Mouse (Mus musculus): Measurements from ENCODE around the gene Olfr1019. TPM values are rescaled to one million over a fixed set of nuclear protein-coding genes. Genes with fewer than 3 reads are reported as not detected.

The Olfr1019 gene
- polyA plus RNA-seq, 1 experiment from 2014 or later = not detected

DNA sequence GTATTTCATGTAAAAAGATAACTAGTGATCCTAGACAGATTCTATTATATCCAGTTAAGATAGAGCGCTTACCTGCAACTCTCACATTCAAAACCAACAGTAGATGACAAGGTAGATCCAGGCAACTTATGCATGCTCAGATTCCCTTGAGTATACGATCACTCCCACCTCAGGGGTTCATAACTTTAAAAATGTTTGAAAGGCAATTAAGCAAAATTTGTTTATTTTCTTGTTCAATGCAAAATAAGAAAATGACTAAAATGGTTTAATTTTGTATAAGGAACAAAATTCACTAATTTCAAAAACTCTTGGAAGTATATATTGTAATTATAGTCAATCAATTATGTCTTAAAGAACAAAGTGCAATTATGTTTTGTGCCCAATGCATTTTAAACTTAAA is 42.8 kb downstream of the Olfr1019 start, which contains the start of gene Olfr1016:
Olfr1016 (minus strand) TSS at position 101 of the 400 bp plus-strand sequence.
- WGBS (ENCODE audit: insufficient replicate concordance) = 82% methylated on average over 2 of the region's 2 CpGs

DNA sequence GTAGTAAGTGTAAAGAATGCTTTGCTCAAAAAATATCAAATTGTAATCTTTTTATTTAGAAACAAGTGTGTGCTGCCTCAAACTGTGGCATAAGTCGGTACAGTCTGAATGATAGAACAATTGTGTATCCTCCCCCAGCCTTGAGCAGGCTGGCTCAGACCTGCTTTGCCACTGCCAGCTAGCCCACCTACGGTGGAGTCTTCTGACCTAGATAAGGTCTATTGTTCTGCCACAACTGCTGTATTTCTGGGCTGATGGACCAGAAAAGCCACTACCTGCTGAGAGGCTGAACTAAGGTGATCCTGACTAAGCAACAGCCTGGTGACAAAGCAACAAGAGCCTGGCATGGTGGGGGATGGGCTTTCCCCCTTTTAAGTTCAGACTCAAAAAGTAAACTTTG is 53.0 kb downstream of the Olfr1019 start:
- Histone ChIP-seq H3K9ac (replicated peaks) (no peak overlapping the region), H3K36me3 (replicated peaks; ENCODE audit: insufficient read depth, low read length) (no peaks in the 10 kb centered on the region), H3K4me3 (ENCODE audit: low read depth, low read length) (no peak overlapping the region), H3K9me3 (ENCODE audit: low read length) (no peaks in the 10 kb centered on the region), H3K27me3 (ENCODE audit: insufficient read depth, low read length) (no peaks in the 10 kb centered on the region), H3K27ac (ENCODE audit: low read depth) (no peak overlapping the region), H3K4me1 (ENCODE audit: insufficient read depth) (no peaks in the 10 kb centered on the region), H3K4me2 (ENCODE audit: low read depth, low read length) (no peak overlapping the region)
- DNase-seq (no peak), ATAC-seq (no peak)
- WGBS (ENCODE audit: insufficient replicate concordance) = 53% methylated on average over 2 of the region's 2 CpGs
- TF ChIP-seq EP300 (IDR thresholded peaks at IDR 0.05; ENCODE audit: low read depth) = no peak
- TF ChIP-seq CTCF (IDR thresholded peaks at IDR 0.05; ENCODE audit: low read depth) = no peak

More for the DNA sequence above, 42.8 kb downstream of the Olfr1019 start, which contains the start of gene Olfr1016:
- ATAC-seq (no peak), DNase-seq (no peak)
- no peak within 1 kb of the TSS for H3K9ac ChIP-seq (replicated peaks)
- no peaks in the 10 kb centered on the region for H3K4me1 ChIP-seq (ENCODE audit: insufficient read depth)
- no peaks in the 10 kb centered on the region for H3K27me3 ChIP-seq (ENCODE audit: insufficient read depth, low read length)
- no peak within 1 kb of the TSS for H3K4me2 ChIP-seq (ENCODE audit: low read depth, low read length)
- no peaks in the 10 kb centered on the region for H3K9me3 ChIP-seq (ENCODE audit: low read length)
- no peak within 1 kb of the TSS for H3K27ac ChIP-seq (ENCODE audit: low read depth)
- H3K36me3 ChIP-seq (replicated peaks; ENCODE audit: insufficient read depth, low read length) = no peaks in the 10 kb centered on the region
- H3K4me3 ChIP-seq (ENCODE audit: low read depth, low read length) = no peak within 1 kb of the TSS
- TF ChIP-seq EP300 (IDR thresholded peaks at IDR 0.05; ENCODE audit: low read depth) = no peak
- TF ChIP-seq CTCF (IDR thresholded peaks at IDR 0.05; ENCODE audit: low read depth) = no peak

Other genes starting within 250 kb of the Olfr1019 start
- gene Olfr1000, start 233.6 kb downstream of the Olfr1019 start, polyA plus RNA-seq (2015; fragmentation: Nextera tagmentation; extraction: Ambion mirVana) = not detected in 2 replicates
- not detected in 2 replicates for gene Olfr1002, start 194.8 kb downstream of the Olfr1019 start, polyA plus RNA-seq (2015; fragmentation: Nextera tagmentation; extraction: Ambion mirVana)
- gene Olfr154, start 181.0 kb downstream of the Olfr1019 start, polyA plus RNA-seq (2015; fragmentation: Nextera tagmentation; extraction: Ambion mirVana) = not detected in 2 replicates
- gene Olfr1006, start 166.7 kb downstream of the Olfr1019 start, polyA plus RNA-seq (2015; fragmentation: Nextera tagmentation; extraction: Ambion mirVana) = not detected in 2 replicates
- not detected in 2 replicates for gene Olfr1008, start 156.1 kb downstream of the Olfr1019 start, polyA plus RNA-seq (2015; fragmentation: Nextera tagmentation; extraction: Ambion mirVana)
- gene Olfr1009, start 130.1 kb downstream of the Olfr1019 start, polyA plus RNA-seq (2015; fragmentation: Nextera tagmentation; extraction: Ambion mirVana) = not detected in 2 replicates
- gene Olfr1012, start 82.7 kb downstream of the Olfr1019 start, polyA plus RNA-seq (2015; fragmentation: Nextera tagmentation; extraction: Ambion mirVana) = not detected in 2 replicates
- gene Olfr1013, start 78.4 kb downstream of the Olfr1019 start, polyA plus RNA-seq (2015; fragmentation: Nextera tagmentation; extraction: Ambion mirVana) = not detected in 2 replicates
- gene Olfr1014, start 72.8 kb downstream of the Olfr1019 start, polyA plus RNA-seq (2015; fragmentation: Nextera tagmentation; extraction: Ambion mirVana) = not detected in 2 replicates
- gene Olfr1015, start 63.5 kb downstream of the Olfr1019 start, polyA plus RNA-seq (2015; fragmentation: Nextera tagmentation; extraction: Ambion mirVana) = not detected in 2 replicates
- gene Olfr1016, start 42.9 kb downstream of the Olfr1019 start, polyA plus RNA-seq (2015; fragmentation: Nextera tagmentation; extraction: Ambion mirVana) = not detected in 2 replicates
- gene Olfr1018, start 27.0 kb downstream of the Olfr1019 start, polyA plus RNA-seq (2015; fragmentation: Nextera tagmentation; extraction: Ambion mirVana) = not detected in 2 replicates
- not detected in 2 replicates for gene Olfr1020, start 1.5 kb upstream of the Olfr1019 start, polyA plus RNA-seq (2015; fragmentation: Nextera tagmentation; extraction: Ambion mirVana)
- gene Olfr1022, start 23.1 kb upstream of the Olfr1019 start, polyA plus RNA-seq (2015; fragmentation: Nextera tagmentation; extraction: Ambion mirVana) = not detected in 2 replicates
- not detected in 2 replicates for gene Olfr1023, start 40.2 kb upstream of the Olfr1019 start, polyA plus RNA-seq (2015; fragmentation: Nextera tagmentation; extraction: Ambion mirVana)
- gene Olfr1024, start 59.6 kb upstream of the Olfr1019 start, polyA plus RNA-seq (2015; fragmentation: Nextera tagmentation; extraction: Ambion mirVana) = not detected in 2 replicates
- gene Olfr1025-ps1, start 69.7 kb upstream of the Olfr1019 start, polyA plus RNA-seq (2015; fragmentation: Nextera tagmentation; extraction: Ambion mirVana) = not detected in 2 replicates
- not detected in 2 replicates for gene Olfr1026, start 76.1 kb upstream of the Olfr1019 start, polyA plus RNA-seq (2015; fragmentation: Nextera tagmentation; extraction: Ambion mirVana)
- not detected in 2 replicates for gene Olfr1028, start 105.0 kb upstream of the Olfr1019 start, polyA plus RNA-seq (2015; fragmentation: Nextera tagmentation; extraction: Ambion mirVana)
- gene Olfr1029, start 128.4 kb upstream of the Olfr1019 start, polyA plus RNA-seq (2015; fragmentation: Nextera tagmentation; extraction: Ambion mirVana) = not detected in 2 replicates
- gene Olfr1030, start 133.8 kb upstream of the Olfr1019 start, polyA plus RNA-seq (2015; fragmentation: Nextera tagmentation; extraction: Ambion mirVana) = not detected in 2 replicates
- gene Olfr1031, start 144.8 kb upstream of the Olfr1019 start, polyA plus RNA-seq (2015; fragmentation: Nextera tagmentation; extraction: Ambion mirVana) = not detected in 2 replicates
- not detected in 2 replicates for gene Olfr1032, start 160.1 kb upstream of the Olfr1019 start, polyA plus RNA-seq (2015; fragmentation: Nextera tagmentation; extraction: Ambion mirVana)
- gene Olfr1033, start 175.2 kb upstream of the Olfr1019 start, polyA plus RNA-seq (2015; fragmentation: Nextera tagmentation; extraction: Ambion mirVana) = 4.6 and 5.4 TPM in 2 replicates
- gene Olfr1034, start 200.4 kb upstream of the Olfr1019 start, polyA plus RNA-seq (2015; fragmentation: Nextera tagmentation; extraction: Ambion mirVana) = 0.15 and 0.22 TPM in 2 replicates
- gene Olfr1036, start 228.5 kb upstream of the Olfr1019 start, polyA plus RNA-seq (2015; fragmentation: Nextera tagmentation; extraction: Ambion mirVana) = not detected in 2 replicates
- gene Olfr1037, start 241.9 kb upstream of the Olfr1019 start, polyA plus RNA-seq (2015; fragmentation: Nextera tagmentation; extraction: Ambion mirVana) = not detected in 2 replicates